Mouse (Mus musculus) urinary bladder, postnatal 14 days (tissue): ENCODE measurements around the gene Klhl23.
"Not testable (repeated sequence)": the region's sequence is repeated elsewhere in the genome, so short reads cannot be mapped to it uniquely, and the experiment has no call there.

Source experiments
- DNase-seq: peaks from one replicate; pipeline ENCODE4 v3.0.0; 2021; ENCODE audit warnings: low spot score

Gene Klhl23

GRCm38 (mm10) chr2:69821711-69822110, at the start of gene Klhl23:
Klhl23 (plus strand) TSS chr2:69821944.
- peak; percentile 6 for DNase-seq

DNA sequence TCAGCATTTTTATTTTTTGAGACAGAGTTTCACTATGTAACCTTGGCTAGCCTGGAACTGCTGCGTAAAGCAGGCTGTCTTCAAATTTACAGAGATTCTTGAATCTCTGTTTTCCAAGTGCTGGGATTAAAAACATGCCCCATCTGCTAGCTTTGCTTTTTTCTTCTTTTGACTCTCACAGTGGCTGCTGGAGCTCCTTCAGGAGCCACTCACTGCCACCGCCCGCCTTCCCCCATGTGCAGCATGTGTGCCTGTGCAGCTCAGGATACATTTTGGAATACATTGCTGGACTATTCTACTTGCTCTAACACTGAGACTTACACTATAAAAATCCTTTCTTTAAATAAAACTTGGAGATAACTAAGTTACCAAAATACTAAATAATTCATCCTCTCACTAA, 48.4 kb upstream of the Klhl23 start:
- no peak for DNase-seq

GRCm38 (mm10) chr2:69777985-69778835, 43.5 kb upstream of the Klhl23 start:
- DNase-seq: no peak

- DNase-seq: peak; percentile 26
Measured at GRCm38 (mm10) chr2:69778836-69779177, 42.9 kb upstream of the Klhl23 start.

GRCm38 (mm10) chr2:69788974-69789373, 32.8 kb upstream of the Klhl23 start:
- no peak for DNase-seq

- DNase-seq: peak; percentile 99
Measured at GRCm38 (mm10) chr2:69789429-69790069, 32.2 kb upstream of the Klhl23 start, which contains the start of the genes Ccdc173 and Phospho2. Ccdc173 (minus strand) TSS chr2:69789575. Phospho2 (plus strand) TSS chr2:69789623.

DNA sequence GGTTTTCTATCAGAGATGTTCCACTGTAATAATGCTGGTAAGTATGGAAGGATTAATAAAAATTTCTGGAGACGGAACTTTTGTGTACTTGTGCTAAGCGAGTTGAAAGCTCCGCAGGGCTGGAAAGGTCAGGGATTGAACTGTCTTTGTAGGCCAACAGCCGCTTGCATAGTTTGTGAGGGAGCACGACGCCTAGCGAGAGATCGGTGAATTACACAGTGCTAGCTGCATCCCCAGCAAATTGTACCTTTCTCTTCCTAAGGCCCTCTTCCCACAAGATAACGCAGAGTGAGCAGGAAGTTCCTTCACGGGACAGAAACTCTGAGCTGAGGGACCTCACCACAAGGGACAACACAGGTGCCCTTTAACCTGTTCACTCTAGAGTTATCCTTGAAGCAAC, 31.5 kb upstream of the Klhl23 start:
- peak; percentile 87 for DNase-seq

- DNase-seq: no peak
Measured at GRCm38 (mm10) chr2:69790722-69791121, 31.0 kb upstream of the Klhl23 start.

- DNase-seq: peak; percentile 73
Measured at GRCm38 (mm10) chr2:69802911-69803312, 18.8 kb upstream of the Klhl23 start.

GRCm38 (mm10) chr2:69803756-69804155, 18.0 kb upstream of the Klhl23 start:
- DNase-seq: no peak

DNA sequence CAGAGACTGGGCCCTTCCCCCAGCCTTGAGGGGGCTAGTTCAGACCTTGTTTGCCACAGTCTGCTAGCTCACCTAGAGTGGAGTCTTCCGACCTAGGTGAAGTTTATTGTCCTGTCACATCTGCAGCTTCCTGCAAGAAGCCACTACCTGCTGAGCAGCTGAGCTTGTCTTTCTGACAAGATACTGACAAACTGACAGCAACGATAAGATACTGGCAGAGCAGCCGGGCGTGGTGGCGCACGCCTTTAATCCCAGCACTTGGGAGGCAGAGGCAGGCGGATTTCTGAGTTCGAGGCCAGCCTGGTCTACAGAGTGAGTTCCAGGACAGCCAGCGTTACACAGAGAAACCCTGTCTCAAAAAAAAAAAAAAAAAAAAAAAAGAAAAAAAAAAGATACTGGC, 17.1 kb upstream of the Klhl23 start:
- DNase-seq: not testable (repeated sequence)

- DNase-seq: no peak
Measured at GRCm38 (mm10) chr2:69810169-69810568, 11.6 kb upstream of the Klhl23 start.

GRCm38 (mm10) chr2:69811349-69811748, 10.4 kb upstream of the Klhl23 start:
- DNase-seq: not testable (repeated sequence)

DNA sequence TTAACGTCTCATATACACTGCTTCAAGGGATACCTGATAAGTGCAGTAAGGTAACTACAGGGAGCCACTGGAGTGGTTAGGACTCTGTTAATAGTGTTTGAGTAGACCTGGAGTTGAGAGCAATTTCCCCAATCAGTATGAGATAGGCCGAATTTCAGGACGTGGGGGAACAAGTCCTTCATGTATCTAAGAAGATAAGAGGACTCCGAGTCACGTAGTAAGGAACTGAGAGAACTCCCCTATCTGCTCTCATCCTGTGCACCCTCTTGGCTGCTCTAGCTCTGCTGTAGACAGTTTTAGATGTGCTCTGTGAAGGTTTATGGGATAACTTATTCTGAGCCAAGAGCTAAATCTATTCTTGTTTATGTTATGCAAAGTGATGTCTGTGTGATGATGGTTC, 5.2 kb upstream of the Klhl23 start:
- DNase-seq: no peak

GRCm38 (mm10) chr2:69818350-69819085, 3.2 kb upstream of the Klhl23 start:
- no peak for DNase-seq

DNA sequence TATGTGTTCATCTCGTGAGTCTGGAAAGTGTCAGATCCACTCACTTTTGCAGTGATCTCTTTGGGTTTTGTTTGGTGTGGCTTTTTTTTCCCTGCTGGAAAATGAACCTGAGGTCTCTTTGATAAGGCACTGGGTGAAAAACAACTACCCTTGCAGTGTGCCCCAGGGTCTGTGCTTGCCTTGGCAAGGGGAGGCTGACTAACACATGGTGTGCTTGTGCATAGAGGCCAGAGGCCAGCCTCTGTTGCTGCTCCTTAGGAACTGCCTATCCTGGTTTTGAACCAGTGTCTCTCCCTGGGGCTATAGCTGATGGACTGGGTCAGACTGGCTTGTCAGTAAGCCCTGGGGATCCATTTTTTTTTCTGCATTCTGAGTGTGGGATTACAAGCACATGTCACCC, 1.5 kb upstream of the Klhl23 start:
- DNase-seq: no peak

DNA sequence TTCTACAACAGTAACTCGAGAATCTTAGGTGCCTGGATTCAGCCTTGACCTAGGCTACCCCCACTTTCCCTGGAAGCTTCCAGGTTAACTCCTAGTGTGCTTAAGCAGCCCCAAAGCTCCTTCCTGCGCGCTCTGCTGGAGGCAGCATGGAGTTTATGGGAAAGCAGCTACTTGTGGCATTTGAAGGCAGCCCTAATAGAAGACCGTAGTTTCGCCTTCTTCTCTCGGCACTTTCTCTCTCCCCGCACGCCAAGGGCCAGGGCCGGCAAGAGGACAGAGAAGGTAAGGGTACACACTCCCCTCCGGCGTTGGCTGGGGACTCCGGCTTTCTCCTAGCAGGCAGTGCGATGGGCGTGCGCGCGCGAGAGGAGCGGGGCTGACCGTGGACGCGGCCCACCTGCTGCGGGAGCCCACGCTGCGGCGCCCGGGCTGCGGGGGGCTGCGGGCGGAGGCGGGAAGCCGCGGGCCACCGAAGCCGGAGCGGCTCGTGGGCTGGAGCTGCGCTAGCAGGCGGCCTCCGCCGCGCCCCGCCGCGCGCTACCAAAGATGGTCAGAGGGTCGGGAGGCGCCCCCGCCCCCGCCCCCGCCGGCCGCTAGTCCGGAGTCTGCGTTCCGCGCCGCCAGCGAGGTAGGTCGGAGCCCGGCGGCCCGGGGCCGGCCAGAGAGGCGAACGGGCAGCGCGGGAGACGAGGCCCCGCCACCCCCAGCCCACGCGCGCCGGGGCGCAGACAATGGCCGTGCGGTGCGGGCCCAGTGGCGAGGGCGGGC, 801 bp downstream of the Klhl23 start:
- peak; percentile 38 for DNase-seq

- no peak for DNase-seq
Measured at GRCm38 (mm10) chr2:69823129-69823677, 1.5 kb downstream of the Klhl23 start.

GRCm38 (mm10) chr2:69825898-69826297, 4.2 kb downstream of the Klhl23 start:
- no peak for DNase-seq

GRCm38 (mm10) chr2:69826380-69826779, 4.6 kb downstream of the Klhl23 start:
- no peak for DNase-seq

GRCm38 (mm10) chr2:69828031-69828430, 6.3 kb downstream of the Klhl23 start:
- DNase-seq: peak; percentile 31

GRCm38 (mm10) chr2:69829680-69830079, 7.9 kb downstream of the Klhl23 start:
- DNase-seq: no peak
